Comparison of ENCODE assay signal across 16 mouse cellular contexts in genomic region chr17:64748131-64748530, GRCm38 (mm10).
DNase-seq lines count a peak whose midpoint lies in the region; ATAC-seq and TF ChIP-seq lines count a peak whose summit lies in the region.
"Had no signal": no experiment of that assay in that cellular context is flagged by ENCODE, and none has a peak within 500 bp of the region (broad histone marks: within the 10 kb centered on the region; RNA-seq: fewer than 3 reads in every experiment).

No protein-coding gene starts in this region.

- no peaks in the 10 kb centered on the region for H3K27me3 ChIP-seq in heart, embryonic 10.5 days (ENCODE audit: insufficient read depth, poor library complexity, severe bottlenecking)
- H3K27me3 ChIP-seq in liver, adult 2 months (ENCODE audit: control insufficient read depth, insufficient read depth, low read length) = no peaks in the 10 kb centered on the region
- H3K27me3 ChIP-seq in liver, embryonic 12.5 days (replicated peaks) = no peaks in the 10 kb centered on the region
- H3K27me3 ChIP-seq in forebrain, embryonic 12.5 days = no peaks in the 10 kb centered on the region
- H3K27me3 ChIP-seq: embryonic facial prominence, embryonic 13.5 days; heart, embryonic 15.5 days; liver, embryonic 15.5 days; neural tube, embryonic 12.5 days had no signal

- no peak overlapping the region for H3K4me3 ChIP-seq in heart, embryonic 10.5 days
- no peak overlapping the region for H3K4me3 ChIP-seq in liver, adult 2 months (ENCODE audit: insufficient read depth, low read depth, low read length)
- H3K4me3 ChIP-seq in liver, embryonic 12.5 days = no peak overlapping the region
- no peak overlapping the region for H3K4me3 ChIP-seq in forebrain, embryonic 12.5 days (replicated peaks)
- H3K4me3 ChIP-seq: embryonic facial prominence, embryonic 13.5 days; heart, embryonic 15.5 days; liver, embryonic 15.5 days; neural tube, embryonic 12.5 days had no signal

- no peaks in the 10 kb centered on the region for H3K79me2 ChIP-seq in liver, adult 2 months (ENCODE audit: control insufficient read depth, insufficient read depth, low read length)

- H3K4me1 ChIP-seq in heart, embryonic 10.5 days = peaks cover 13% of the 10 kb centered on the region; the same call in 1 of the 2 replicates
- H3K4me1 ChIP-seq in liver, adult 2 months (ENCODE audit: control insufficient read depth, insufficient read depth, low read length) = peaks cover 32% of the 10 kb centered on the region
- H3K4me1 ChIP-seq in liver, embryonic 12.5 days = peaks cover 9% of the 10 kb centered on the region; the same call in 1 of the 2 replicates
- H3K4me1 ChIP-seq in forebrain, embryonic 12.5 days = no peaks in the 10 kb centered on the region
- H3K4me1 ChIP-seq: embryonic facial prominence, embryonic 13.5 days; neural tube, embryonic 12.5 days had no signal

- no peak for TF ChIP-seq CTCF in liver, adult 2 months (IDR thresholded peaks at IDR 0.05; ENCODE audit: low read depth, low read length)

- DNase-seq in heart, adult 18-20 months = peak; percentile 74 to 76
- no peak for DNase-seq in heart, embryonic 10.5 days (ENCODE audit: low spot score)
- peak; percentile 98 for DNase-seq in liver, adult 2 months (ENCODE audit: extremely low read depth, low read depth, low spot score)
- DNase-seq in gastrocnemius, adult 8-10 months (ENCODE audit: low spot score in 2 of 2) = peak; percentile 24 to 30
- DNase-seq in heart, postnatal 10 days = peak; percentile 51 to 62
- DNase-seq: left cerebral cortex, postnatal 4 days; right cerebral cortex, postnatal 25 days; thymus, adult 18-20 months had no signal

- TF ChIP-seq POLR2A in liver, adult 2 months (IDR thresholded peaks at IDR 0.05; ENCODE audit: extremely low read depth, insufficient read depth, low read length) = no peak

- H3K9ac ChIP-seq in liver, adult 2 months (ENCODE audit: low read depth, low read length) = peak overlapping the region; percentile 62; the same call in 1 of the 2 replicates
- H3K9ac ChIP-seq in liver, embryonic 12.5 days = no peak overlapping the region
- H3K9ac ChIP-seq in forebrain, embryonic 12.5 days = no peak overlapping the region
- H3K9ac ChIP-seq: embryonic facial prominence, embryonic 13.5 days; heart, embryonic 15.5 days; liver, embryonic 15.5 days; neural tube, embryonic 12.5 days had no signal

- peaks cover 24% of the 10 kb centered on the region for H3K36me3 ChIP-seq in heart, embryonic 10.5 days
- peaks cover 42% of the 10 kb centered on the region for H3K36me3 ChIP-seq in liver, adult 2 months (ENCODE audit: control insufficient read depth, insufficient read depth, low read length)
- H3K36me3 ChIP-seq in liver, embryonic 12.5 days = peaks cover 43% of the 10 kb centered on the region
- peaks cover 7% of the 10 kb centered on the region for H3K36me3 ChIP-seq in forebrain, embryonic 12.5 days (replicated peaks)

- ATAC-seq in liver, embryonic 12.5 days = no peak
- no peak for ATAC-seq in inflammation-experienced regulatory T-cells, adult 6 months
- ATAC-seq in forebrain, embryonic 12.5 days (ENCODE audit: low FRiP score) = no peak
- ATAC-seq: hindbrain, postnatal 0 days had no signal

- WGBS in heart, embryonic 10.5 days = 64% methylated on average over 2 of the region's 2 CpGs
- WGBS in liver, adult 2 months = 21% methylated on average over 2 of the region's 2 CpGs
- WGBS in liver, embryonic 12.5 days (ENCODE audit: insufficient replicate concordance) = 51% methylated on average over 2 of the region's 2 CpGs
- 87% methylated on average over 2 of the region's 2 CpGs for WGBS in forebrain, embryonic 12.5 days

- H3K27ac ChIP-seq in heart, embryonic 10.5 days = no peak overlapping the region
- H3K27ac ChIP-seq in liver, adult 2 months (replicated peaks; ENCODE audit: insufficient read depth, low read depth, low read length) = peak overlapping the region; percentile 98
- H3K27ac ChIP-seq in liver, embryonic 12.5 days = no peak overlapping the region
- H3K27ac ChIP-seq in forebrain, embryonic 12.5 days = no peak overlapping the region
- H3K27ac ChIP-seq: embryonic facial prominence, embryonic 13.5 days; heart, embryonic 15.5 days; hindbrain, postnatal 0 days; liver, embryonic 15.5 days; neural tube, embryonic 12.5 days had no signal

- H3K9me3 ChIP-seq in heart, embryonic 10.5 days = no peaks in the 10 kb centered on the region
- no peaks in the 10 kb centered on the region for H3K9me3 ChIP-seq in liver, embryonic 12.5 days (replicated peaks)
- no peaks in the 10 kb centered on the region for H3K9me3 ChIP-seq in forebrain, embryonic 12.5 days
- H3K9me3 ChIP-seq: heart, embryonic 15.5 days; liver, embryonic 15.5 days; neural tube, embryonic 12.5 days had no signal

- H3K4me2 ChIP-seq in liver, embryonic 12.5 days = no peak overlapping the region
- no peak overlapping the region for H3K4me2 ChIP-seq in forebrain, embryonic 12.5 days
- H3K4me2 ChIP-seq: embryonic facial prominence, embryonic 13.5 days; heart, embryonic 15.5 days; liver, embryonic 15.5 days; neural tube, embryonic 12.5 days had no signal

- intact Hi-C loops in heart, postnatal 10 days (cut with DNase I) = no loop called here
